In genomic region chr15:99890412-99891236, GRCm38 (mm10) we compare ENCODE assay signal across 10 mouse cellular contexts. TPM values are rescaled to one million over a fixed set of nuclear protein-coding genes. Genes with fewer than 3 reads are reported as not detected.
DNase-seq lines count a peak whose midpoint lies in the region; ATAC-seq and TF ChIP-seq lines count a peak whose summit lies in the region.
"Had no signal": no experiment of that assay in that cellular context is flagged by ENCODE, and none has a peak within 500 bp of the region (broad histone marks: within the 10 kb centered on the region; RNA-seq: fewer than 3 reads in every experiment).

No protein-coding gene starts in this region.

- peak; percentile 39 to 45 for DNase-seq in urinary bladder, adult 18-20 months (ENCODE audit: low spot score in 2 of 2)
- no peak for DNase-seq in urinary bladder, postnatal 10 days (ENCODE audit: low spot score)
- peak; percentile 90 for DNase-seq in kidney, adult 2 months
- peak; percentile 89 for DNase-seq in lung, postnatal 0 days (ENCODE audit: low spot score)
- DNase-seq in frontal cortex, postnatal 25 days (ENCODE audit: low spot score in 2 of 2), result no peak
- DNase-seq in forebrain, embryonic 11.5 days (ENCODE audit: low spot score), result no peak
- no peak for DNase-seq in left cerebral cortex, postnatal 10 days (ENCODE audit: extremely low spot score in 1 of 2, low spot score in 2 of 2)
- DNase-seq: adrenal gland, adult 8-10 months had no signal

- intact Hi-C loops in left cerebral cortex, postnatal 10 days (cut with DNase I), result no loop called here

- no peak for TF ChIP-seq EP300 in lung, postnatal 0 days (IDR thresholded peaks at IDR 0.05)

- ATAC-seq in lung, postnatal 0 days, result peak; percentile 96
- ATAC-seq in forebrain, embryonic 11.5 days (replicated peaks; ENCODE audit: low FRiP score), result no peak
- ATAC-seq in erythroblast, adult 5-6 weeks (replicated peaks; ENCODE audit: low FRiP score, poor library complexity, severe bottlenecking), result no peak

- no peak for TF ChIP-seq CTCF in kidney, adult 2 months (conservative IDR thresholded peaks at IDR 0.05; ENCODE audit: insufficient read depth, insufficient read length, low read depth, low read length)
- TF ChIP-seq CTCF in lung, postnatal 0 days (IDR thresholded peaks at IDR 0.05), result no peak

- H3K4me3 ChIP-seq in kidney, adult 2 months (ENCODE audit: insufficient read depth, low read depth, low read length), result peak overlapping the region; percentile 27
- peak overlapping the region; percentile 4; the same call in 1 of the 2 replicates for H3K4me3 ChIP-seq in lung, postnatal 0 days (ENCODE audit: low read depth, low read length)
- H3K4me3 ChIP-seq in forebrain, embryonic 11.5 days (ENCODE audit: low read depth, low read length), result no peak overlapping the region
- H3K4me3 ChIP-seq: neural tube, embryonic 13.5 days had no signal

- no peak overlapping the region for H3K9ac ChIP-seq in lung, postnatal 0 days (replicated peaks; ENCODE audit: low read depth)
- no peak overlapping the region for H3K9ac ChIP-seq in forebrain, embryonic 11.5 days (ENCODE audit: low read length)
- H3K9ac ChIP-seq: neural tube, embryonic 13.5 days had no signal

- H3K4me2 ChIP-seq in lung, postnatal 0 days (replicated peaks; ENCODE audit: low read depth, low read length), result peak overlapping the region; percentile 46
- H3K4me2 ChIP-seq in forebrain, embryonic 11.5 days (ENCODE audit: low read depth, low read length, severe bottlenecking), result no peak overlapping the region
- H3K4me2 ChIP-seq: neural tube, embryonic 13.5 days had no signal

- no peaks in the 10 kb centered on the region for H3K9me3 ChIP-seq in lung, postnatal 0 days (ENCODE audit: low read length)
- no peaks in the 10 kb centered on the region for H3K9me3 ChIP-seq in forebrain, embryonic 11.5 days (ENCODE audit: control insufficient read depth, low read length)
- H3K9me3 ChIP-seq: neural tube, embryonic 13.5 days had no signal

- no peaks in the 10 kb centered on the region for H3K27me3 ChIP-seq in kidney, adult 2 months (replicated peaks; ENCODE audit: control insufficient read depth, insufficient read depth, low read length)
- no peaks in the 10 kb centered on the region for H3K27me3 ChIP-seq in lung, postnatal 0 days (replicated peaks; ENCODE audit: insufficient read depth, low read length)
- no peaks in the 10 kb centered on the region for H3K27me3 ChIP-seq in forebrain, embryonic 11.5 days (ENCODE audit: control insufficient read depth, insufficient read depth, low read length)
- H3K27me3 ChIP-seq: neural tube, embryonic 13.5 days had no signal

- peaks cover 5% of the 10 kb centered on the region; the same call in 1 of the 2 replicates for H3K4me1 ChIP-seq in kidney, adult 2 months (ENCODE audit: control insufficient read depth, insufficient read depth, low read length)
- H3K4me1 ChIP-seq in lung, postnatal 0 days (ENCODE audit: insufficient read depth, low read depth, low read length), result no peaks in the 10 kb centered on the region
- no peaks in the 10 kb centered on the region for H3K4me1 ChIP-seq in forebrain, embryonic 11.5 days (replicated peaks; ENCODE audit: control insufficient read depth, insufficient read depth, low read length)

- no peaks in the 10 kb centered on the region for H3K36me3 ChIP-seq in kidney, adult 2 months (ENCODE audit: control insufficient read depth, insufficient read depth, low read length)
- H3K36me3 ChIP-seq in lung, postnatal 0 days (ENCODE audit: insufficient read depth, low read length), result no peaks in the 10 kb centered on the region
- H3K36me3 ChIP-seq in forebrain, embryonic 11.5 days (ENCODE audit: control insufficient read depth, insufficient read depth, low read length), result no peaks in the 10 kb centered on the region
- H3K36me3 ChIP-seq: neural tube, embryonic 13.5 days had no signal

- no peak for TF ChIP-seq POLR2A in kidney, adult 2 months (IDR thresholded peaks at IDR 0.05; ENCODE audit: low read depth, low read length)

- H3K27ac ChIP-seq in kidney, adult 2 months (ENCODE audit: insufficient read depth, low read depth, low read length), result peak overlapping the region; percentile 86
- peak overlapping the region; percentile 68 for H3K27ac ChIP-seq in lung, postnatal 0 days (ENCODE audit: low read length)
- H3K27ac ChIP-seq in forebrain, embryonic 11.5 days (ENCODE audit: low read depth, low read length), result no peak overlapping the region
- H3K27ac ChIP-seq: neural tube, embryonic 13.5 days had no signal

- 9% methylated on average over 19 of the region's 19 CpGs for WGBS in kidney, adult 2 months
- 29% methylated on average over 19 of the region's 19 CpGs for WGBS in lung, postnatal 0 days
- 64% methylated on average over 19 of the region's 19 CpGs for WGBS in forebrain, embryonic 11.5 days

RNA-seq across cellular contexts. Expression of gene Lima1, which starts 15.4 kb away (rescaled TPM):
- 29.9 and 32.7 TPM in 2 replicates for polyA plus RNA-seq in kidney, adult 2 months (2012; rRNA removed)
- polyA plus RNA-seq in lung, postnatal 0 days (2015; fragmentation: Nextera tagmentation; extraction: Ambion mirVana), result 28.6 and 38.5 TPM in 2 replicates
- 40.3 and 40.5 TPM in 2 replicates for polyA plus RNA-seq in forebrain, embryonic 11.5 days (2014; fragmentation: Nextera tagmentation; extraction: Ambion mirVana)
- total RNA-seq in left cerebral cortex, postnatal 10 days (2021), result 1 to 10 TPM; 8.2 to 9.8 TPM
- total RNA-seq in erythroblast, adult 5-6 weeks (2015; ENCODE audit: low replicate concordance), result 1.9 and 2.9 TPM in 2 replicates
- total RNA-seq in erythroblast, adult 5-6 weeks (2017; ENCODE audit: low replicate concordance), result 2.8 and 4.7 TPM in 2 replicates

Comparison
In these comparisons a context has a peak if more than half of its experiments do, and no peak if none do; other contexts are left out.
1. DNase-seq: peak in urinary bladder, adult 18-20 months (2 of 2), kidney, adult 2 months (single experiment) and lung, postnatal 0 days (single experiment); none in urinary bladder, postnatal 10 days (single experiment), frontal cortex, postnatal 25 days (0 of 2), forebrain, embryonic 11.5 days (single experiment) and left cerebral cortex, postnatal 10 days (0 of 2).